Mouse (Mus musculus) left cerebral cortex, postnatal 25 days (tissue): Measurements from ENCODE around the gene Gm16503. TPM values are rescaled to one million over a fixed set of nuclear protein-coding genes. Genes with fewer than 3 reads are reported as not detected.
"Not testable (repeated sequence)": the region's sequence is repeated elsewhere in the genome, so short reads cannot be mapped to it uniquely, and the experiment has no call there.

Experiments
- DNase-seq, 2 experiments: peaks; one replicate each; pipeline ENCODE4 v3.0.0; 2022; ENCODE audit warnings: low spot score in 2 of 2, mixed read lengths in 1 of 2
- intact Hi-C: fragments of 180-260 bp; cut with DNase I; formaldehyde crosslinking; loops from one replicate; pipeline ENCODE4 v1.15.1; 2025
- total RNA-seq, 2 experiments: library from RNA; stranded (reverse); gene quantifications; 2 replicates each; pipeline ENCODE4 v1.2.3; 2021

The Gm16503 gene
- under 1 TPM; 0.46 to 0.66 TPM for total RNA-seq

DNA sequence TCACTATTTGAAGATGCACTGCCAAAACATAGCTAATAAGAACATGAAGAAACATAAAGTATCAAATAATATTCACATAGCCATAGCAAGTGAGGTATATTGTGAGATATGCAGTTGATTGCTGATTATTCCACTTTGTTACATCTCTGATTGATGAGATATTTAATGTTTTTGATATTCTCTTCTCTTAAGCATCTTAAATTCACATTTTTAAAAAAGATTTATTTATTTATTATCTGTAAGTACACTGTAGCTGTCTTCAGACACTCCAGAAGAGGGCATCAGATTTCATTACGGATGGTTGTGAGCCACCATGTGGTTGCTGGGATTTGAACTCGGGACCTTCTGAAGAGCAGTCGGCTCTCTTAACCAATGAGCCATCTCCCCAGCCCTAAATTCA, at the start of gene Gm16503:
Gene Gm16503, plus strand, starts transcription at position 301 of the 400 bp plus-strand sequence.
- intact Hi-C loops, DNase-seq: not testable (repeated sequence)

DNA sequence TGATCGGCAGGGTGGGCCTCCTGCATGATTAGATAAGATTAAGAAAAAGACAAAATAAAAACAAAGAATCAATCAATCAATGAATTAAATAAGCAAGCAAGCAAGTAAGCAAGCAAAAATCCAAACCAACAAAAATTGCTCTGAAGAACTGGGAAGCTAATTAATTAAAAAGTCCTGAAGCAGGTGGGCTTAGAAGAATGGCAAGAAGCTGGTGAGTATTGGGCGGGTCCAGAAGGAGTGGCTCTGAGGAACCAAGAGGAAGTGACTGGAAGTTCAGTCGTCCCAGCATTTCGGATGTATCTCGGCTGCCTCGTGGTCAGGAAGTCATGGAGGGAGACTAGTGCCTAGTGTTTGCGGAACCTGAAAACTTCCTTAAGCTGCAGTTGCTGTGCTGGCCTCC, 47.9 kb upstream of the Gm16503 start, which contains the start of gene Zfp982:
Gene Zfp982, plus strand, starts transcription at position 301 of the 400 bp plus-strand sequence.
- intact Hi-C loops, DNase-seq: not testable (repeated sequence)

DNA sequence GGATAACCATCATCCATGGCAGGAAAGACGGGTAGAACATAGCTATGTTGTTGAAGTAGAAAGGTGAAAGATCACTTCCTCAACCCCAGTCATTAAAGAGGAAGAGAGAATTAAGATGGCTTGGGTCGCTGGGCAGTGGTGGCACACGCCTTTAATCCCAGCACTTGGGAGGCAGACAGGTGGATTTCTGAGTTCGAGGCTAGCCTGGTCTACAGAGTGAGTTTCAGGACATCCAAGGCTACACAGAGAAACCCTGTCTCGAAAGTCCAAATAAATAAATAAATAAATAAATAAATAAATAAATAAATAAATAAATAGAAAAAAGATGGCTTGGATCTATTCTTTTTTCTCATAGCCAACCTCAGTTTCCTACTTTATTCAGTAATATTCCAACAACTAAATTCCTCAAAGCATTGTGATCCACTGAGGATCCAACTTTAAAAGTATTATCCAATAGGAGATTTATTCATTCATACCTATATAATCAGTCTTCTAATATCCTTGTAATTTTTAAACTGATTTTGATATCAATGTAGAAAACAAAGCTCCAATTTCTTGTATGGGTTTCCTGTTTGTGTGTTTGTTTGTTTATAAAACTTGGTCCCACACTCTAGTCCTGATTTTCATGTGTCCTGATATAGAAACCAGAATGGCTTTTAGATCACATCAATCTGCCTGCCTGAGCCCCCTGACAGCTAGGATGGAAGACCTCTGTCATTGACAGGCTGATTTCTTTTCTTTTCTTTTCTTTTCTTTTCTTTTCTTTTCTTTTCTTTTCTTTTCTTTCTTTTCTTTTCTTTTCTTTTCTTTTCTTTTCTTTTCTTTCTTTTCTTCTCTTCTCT, 41.0 kb upstream of the Gm16503 start:
- intact Hi-C loops = loop anchor here (1.0 kb wide), 1 partner anchor 77 kb away; no protein-coding TSS in a partner anchor

DNA sequence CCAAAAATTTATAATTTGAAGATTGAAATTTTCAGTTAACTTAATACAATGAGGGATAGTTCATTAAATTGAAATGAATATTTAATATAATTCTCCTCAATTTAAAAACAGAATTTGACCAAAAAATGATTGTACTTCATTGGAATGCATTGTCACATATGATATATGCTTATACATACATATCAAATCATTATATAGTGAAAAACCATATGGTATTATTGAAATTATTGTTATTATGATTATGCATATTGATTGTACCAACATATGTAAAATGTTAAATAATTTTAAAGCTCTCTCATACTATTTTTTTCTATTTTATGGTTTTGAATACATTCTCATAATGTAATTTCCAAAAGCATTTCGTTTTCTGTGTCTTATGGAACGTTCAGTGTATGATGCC, 30.8 kb upstream of the Gm16503 start:
- intact Hi-C loops = no loop called here
- no peak for DNase-seq

More for the DNA sequence above, 41.0 kb upstream of the Gm16503 start:
- DNase-seq = not testable (repeated sequence)

DNA sequence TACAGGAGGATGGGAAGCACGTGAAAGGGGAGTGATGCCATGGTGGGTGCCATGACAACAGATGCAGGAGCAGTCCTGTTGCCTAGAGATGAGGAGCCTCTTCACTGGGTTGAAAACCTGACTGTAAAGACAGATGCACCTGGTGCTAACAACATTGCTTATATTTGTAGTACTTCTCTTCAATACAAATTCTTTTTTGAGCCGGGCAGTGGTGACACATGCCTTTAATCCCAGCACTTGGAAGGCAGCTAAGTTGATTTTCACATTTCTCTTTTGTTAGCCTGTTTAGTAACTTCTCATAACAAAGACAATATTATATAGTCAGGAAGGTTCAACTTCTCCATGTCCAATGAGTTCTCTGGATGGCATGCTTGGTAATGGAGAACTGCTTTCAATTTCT, 21.0 kb upstream of the Gm16503 start:
- no peak for DNase-seq
- intact Hi-C loops = loop anchor here (1.0 to 5.0 kb wide), 2 partner anchors 68 to 1959 kb away; no protein-coding TSS in a partner anchor

DNA sequence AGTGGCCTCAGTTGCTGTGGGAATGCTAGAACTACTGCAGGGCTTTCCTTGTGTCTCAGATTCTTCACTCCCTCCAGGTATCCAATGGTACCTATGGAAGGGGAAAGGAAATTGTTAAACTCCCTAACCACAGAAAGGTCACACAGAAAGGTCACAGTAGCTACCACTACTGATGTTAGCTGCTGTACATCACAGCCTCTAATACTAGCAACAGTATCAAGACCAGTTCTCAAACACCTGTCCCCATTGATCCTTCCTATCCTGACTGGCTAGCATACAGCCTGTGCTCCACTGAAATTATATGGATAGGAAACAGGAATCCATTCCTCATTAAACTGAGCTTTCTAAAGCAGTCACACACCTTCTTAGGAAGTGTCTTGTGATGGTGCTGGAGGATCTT, 19.9 kb upstream of the Gm16503 start:
- DNase-seq = no peak
- intact Hi-C loops = no loop called here

DNA sequence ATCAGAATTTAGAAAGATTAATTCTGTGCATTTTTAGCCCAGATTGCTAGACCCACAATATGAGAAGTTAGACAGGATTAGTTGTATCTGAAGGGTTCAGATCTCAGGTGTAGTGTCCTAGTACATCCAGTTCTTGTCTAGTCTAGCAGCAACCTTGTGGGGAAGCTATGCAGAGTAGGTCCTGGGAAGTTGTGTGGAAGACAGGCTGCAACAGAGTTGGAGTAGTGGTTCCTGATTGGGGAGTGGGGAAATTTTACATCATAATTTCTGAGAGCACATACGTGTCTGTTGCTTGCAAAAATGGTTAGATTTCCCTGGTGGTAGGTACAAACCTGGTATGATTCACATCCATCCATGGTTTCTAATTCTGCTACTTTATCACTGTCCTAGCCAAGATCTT, 14.9 kb upstream of the Gm16503 start:
- no peak for DNase-seq
- intact Hi-C loops = no loop called here

DNA sequence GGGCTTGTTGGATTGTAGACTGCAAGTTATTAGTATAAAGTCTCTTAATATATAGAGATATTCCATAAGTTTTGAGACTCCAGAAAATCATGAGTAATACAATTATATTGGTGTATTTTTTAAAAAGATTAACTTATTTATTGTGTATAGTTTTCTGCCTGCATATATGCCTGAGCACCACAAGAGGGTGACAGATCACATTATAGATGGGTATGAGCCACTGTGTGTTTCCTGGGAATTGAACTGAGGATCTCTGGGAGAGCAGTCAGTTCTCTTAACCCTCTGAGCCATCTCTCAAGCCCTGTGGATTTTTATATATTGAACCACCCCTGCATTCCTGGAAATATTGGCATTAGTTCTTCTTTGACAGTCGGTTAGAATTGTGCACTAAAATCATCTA, 9.7 kb upstream of the Gm16503 start:
- no peak for DNase-seq
- intact Hi-C loops = no loop called here

DNA sequence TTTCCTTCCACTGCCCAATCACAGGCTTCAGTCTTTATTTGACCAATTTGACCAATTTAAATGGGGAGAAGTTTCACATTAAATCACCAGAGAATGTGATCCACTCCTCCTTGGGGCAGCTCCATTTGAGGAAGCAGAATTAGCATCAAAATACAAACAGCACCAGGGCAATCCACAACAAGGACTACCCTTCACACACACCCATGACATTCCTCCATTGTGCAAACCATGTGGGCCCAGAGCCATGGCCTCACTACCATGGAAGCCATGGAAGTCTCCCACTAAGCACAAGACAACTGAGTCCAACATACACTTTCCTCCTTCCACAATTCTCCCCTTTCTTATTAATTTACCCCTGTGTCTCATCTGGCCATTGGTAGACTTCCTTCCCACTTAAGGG, 4.1 kb upstream of the Gm16503 start:
- intact Hi-C loops, DNase-seq: not testable (repeated sequence)

DNA sequence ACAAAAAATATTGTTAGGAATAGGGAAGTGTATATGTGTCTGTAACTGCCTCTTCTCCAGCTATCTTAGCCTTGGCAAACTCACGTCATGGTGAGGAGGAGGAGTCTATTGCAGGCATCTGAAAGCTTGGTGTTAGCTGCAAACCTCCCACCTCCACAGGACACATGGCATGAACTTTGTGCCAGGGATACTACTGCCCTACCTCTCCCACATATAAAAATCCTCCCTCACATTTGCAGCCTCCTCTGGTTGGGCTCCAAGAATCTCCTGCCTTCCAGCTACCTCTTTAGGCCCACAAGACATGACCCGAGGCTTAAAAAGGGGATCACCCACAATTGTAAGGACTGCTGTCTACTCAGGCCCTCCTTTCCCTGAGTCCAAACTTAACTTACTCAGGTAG, 2.3 kb upstream of the Gm16503 start:
- no peak for DNase-seq

DNA sequence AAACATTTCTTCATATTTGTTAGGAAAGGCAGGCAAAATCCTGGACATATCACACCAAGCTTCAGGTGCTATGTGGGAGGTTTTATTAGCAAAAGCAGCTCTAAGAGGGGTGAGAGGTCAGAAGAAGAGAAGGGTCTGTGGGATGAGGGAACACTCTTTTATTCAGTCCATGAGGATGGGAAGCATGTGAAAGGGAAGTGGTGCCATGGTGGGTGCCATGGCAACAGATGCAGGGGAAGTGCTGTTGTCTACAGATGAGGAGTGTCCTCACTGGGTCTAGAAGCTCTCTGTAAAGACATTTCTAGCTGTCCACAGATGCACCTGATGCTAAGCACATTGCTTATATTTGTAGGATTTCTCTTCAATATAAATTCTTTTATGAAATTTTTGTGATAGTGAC, 1.1 kb downstream of the Gm16503 start:
- intact Hi-C loops = no loop called here
- no peak for DNase-seq

More for the DNA sequence above, 2.3 kb upstream of the Gm16503 start:
- intact Hi-C loops = no loop called here

DNA sequence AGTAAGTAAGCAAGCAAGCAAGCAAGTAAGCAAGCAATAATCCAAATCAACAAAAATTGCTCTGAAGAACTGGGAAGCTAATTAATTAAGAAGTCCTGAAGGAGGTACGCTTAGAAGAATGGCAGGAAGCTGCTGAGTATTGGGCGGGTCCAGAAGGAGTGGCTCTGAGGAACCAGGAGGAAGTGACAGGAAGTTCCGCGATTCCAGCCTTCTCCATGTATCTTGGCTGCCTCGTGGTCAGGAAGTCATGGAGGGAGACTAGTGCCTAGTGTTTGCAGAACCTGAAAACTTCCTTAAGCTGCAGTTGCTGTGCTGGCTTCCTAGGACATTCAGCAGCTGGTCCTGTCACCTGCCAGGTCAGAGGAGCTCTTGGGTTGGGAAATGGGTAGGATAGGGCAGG, 13.1 kb downstream of the Gm16503 start, which contains the start of gene Zfp985:
Gene Zfp985, plus strand, starts transcription at position 207 of the 400 bp plus-strand sequence.
- intact Hi-C loops = not testable (repeated sequence)

DNA sequence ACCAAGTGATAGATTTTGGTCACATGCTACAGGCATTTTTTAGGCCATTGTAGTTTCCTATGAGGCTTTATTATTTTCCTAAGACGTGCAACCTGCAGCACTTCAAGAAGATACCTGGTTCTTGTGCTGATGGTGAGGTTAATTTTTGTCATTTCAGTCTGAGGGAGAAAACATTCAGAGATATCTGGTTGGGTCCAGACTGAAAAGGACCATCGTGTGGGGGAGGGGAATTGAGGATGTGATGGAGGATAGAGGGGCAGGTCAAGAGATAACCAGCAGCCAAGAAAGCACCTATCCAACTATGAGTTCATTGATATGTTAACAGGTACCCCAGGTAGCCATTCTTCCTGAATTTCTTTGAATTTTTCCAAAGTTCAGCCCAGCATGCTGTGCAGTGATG, 14.3 kb downstream of the Gm16503 start:
- intact Hi-C loops, DNase-seq: not testable (repeated sequence)

More for the DNA sequence above, 13.1 kb downstream of the Gm16503 start, which contains the start of gene Zfp985:
- not testable (repeated sequence) for DNase-seq

DNA sequence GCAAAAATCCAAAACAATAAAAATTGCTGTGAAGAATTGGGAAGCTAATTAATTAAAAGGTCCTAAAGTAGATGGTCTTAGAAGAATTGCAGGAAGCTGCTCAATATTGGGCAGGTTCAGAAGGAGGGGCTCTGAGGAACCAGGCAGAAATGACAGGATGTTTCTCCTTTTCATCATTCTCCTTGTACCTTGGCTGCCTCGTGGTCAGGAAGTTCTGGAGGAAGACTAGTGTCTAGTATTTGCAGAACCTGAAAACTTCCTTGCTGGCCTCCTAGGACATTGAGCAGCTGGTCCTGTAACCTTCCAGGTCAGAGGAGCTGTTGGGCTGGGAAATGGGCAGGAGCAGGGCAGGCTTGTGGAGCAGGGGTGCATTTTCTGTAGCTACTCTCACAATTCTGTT, 16.9 kb downstream of the Gm16503 start:
- intact Hi-C loops, DNase-seq: not testable (repeated sequence)

DNA sequence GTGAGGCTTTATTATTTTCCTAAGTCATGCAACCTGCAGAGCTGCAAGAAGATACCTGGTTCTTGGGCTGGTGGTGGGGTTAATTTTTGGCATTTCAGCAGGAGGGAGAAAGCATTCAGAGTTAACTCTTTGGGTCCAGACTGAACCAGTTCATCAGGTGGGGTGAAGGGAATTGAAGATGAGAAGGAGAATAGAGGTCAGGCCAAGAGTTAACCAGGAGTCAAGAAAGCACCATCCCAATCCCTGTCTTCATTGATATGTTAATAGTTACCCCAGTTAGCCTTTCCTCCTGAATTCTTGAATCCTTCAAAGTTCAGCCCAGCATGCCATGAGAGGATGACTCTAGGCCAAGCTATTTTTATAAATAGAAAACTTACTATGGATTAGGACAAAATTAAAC, 18.0 kb downstream of the Gm16503 start:
- intact Hi-C loops = not testable (repeated sequence)

DNA sequence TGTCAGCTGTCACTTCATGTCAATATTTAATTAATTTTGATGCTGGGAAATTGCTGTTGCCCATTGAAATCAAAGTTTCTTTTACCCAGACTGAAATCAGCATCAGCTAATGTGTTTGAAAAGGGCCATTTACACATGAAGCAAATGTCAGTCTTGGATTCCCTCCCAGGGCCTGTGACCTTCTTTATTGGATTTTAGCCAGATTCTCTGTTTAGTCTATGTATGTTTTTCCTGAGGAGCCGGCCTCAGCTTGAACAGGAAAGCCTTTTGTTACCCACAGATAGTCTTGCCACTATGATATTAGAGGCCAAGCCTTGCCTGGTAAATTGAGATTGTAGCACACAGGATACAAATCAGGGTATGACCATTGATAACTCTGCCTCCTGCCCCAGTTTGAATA, 19.1 kb downstream of the Gm16503 start:
- intact Hi-C loops, DNase-seq: not testable (repeated sequence)

More for the DNA sequence above, 18.0 kb downstream of the Gm16503 start:
- not testable (repeated sequence) for DNase-seq

DNA sequence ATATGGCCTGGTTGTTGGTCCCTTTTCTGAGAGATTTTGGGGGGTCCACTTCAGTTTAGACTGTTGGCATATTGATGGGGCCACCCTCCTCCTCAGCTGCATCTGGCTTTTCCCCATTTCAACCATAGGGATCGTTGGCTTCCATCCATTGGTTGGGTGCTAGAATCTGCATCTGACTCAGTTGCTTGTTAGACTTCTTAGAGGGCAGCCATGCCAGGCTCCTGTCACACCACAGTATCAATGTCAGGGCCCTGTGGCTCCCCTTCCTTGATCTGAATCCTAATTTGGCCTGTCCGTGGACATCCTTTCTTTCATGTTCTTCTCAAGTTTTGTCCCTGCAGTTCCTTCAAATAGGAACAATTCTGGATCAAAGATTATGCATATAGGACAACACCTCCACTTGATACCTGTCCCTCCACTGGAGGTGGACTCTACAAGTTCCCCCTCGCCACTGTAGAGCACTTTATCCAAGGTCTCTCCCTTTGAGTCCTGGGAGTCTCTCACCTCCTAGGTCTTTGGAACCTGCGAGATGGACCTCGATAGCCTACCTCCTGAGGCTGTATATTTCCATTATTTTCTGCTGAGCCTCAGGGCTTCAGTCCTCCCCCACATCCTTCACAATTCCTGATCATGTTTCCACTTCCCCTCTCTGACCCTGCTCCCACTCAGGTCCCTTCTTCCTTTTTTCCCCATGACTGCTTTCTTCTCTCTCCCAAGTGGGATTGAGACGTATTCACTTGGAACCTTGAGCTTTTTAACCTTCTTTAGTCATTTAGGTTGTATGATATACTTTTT, 25.6 kb downstream of the Gm16503 start:
- no peak for DNase-seq
- intact Hi-C loops = loop anchor here (10.0 kb wide), 1 partner anchor 249 kb away; no protein-coding TSS in a partner anchor

DNA sequence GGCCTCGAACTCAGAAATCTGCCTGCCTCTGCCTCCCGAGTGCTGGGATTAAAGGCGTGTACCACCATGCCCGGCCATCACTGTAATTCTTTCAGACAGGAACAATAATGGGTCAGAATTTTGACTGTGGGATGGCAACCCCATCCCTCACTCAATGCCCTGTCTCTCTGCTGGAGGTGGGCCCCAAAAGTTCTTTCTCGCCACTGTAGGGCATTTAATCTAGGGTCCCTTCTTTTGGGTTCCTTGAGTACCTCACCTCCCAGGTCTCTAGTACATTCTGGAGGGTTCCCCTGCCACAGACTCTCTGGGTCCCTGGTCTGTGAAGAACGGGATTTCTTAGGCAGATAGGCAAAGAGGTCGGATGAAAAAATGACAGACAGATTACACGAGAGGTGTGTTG, 31.1 kb downstream of the Gm16503 start:
- DNase-seq, intact Hi-C loops: not testable (repeated sequence)

DNA sequence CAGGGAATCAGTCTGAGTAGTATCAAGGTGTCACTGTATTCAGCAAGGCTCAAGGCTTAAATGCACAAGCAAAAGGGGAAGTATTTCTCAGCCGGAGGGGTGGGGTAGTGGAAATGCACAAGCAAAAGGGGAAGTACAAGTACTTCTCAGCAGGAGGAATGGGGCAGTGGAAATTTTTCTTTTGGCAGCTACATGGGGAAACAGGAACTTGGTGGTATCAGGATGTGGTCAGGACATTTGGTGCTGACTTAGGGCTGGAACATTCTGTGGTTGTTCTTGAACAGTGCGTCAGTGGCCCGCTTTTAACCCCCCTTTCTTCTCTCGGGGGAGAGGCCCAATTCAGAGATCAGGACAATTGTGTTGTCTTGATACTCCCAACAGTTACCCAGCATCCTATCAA, 39.4 kb downstream of the Gm16503 start:
- DNase-seq, intact Hi-C loops: not testable (repeated sequence)
